Mouse (Mus musculus): ENCODE measurements around the gene Slc25a43. TPM values are rescaled to one million over a fixed set of nuclear protein-coding genes. Genes with fewer than 3 reads are reported as not detected.
"Not testable (repeated sequence)": the region's sequence is repeated elsewhere in the genome, so short reads cannot be mapped to it uniquely, and the experiment has no call there.

Gene Slc25a43
- total RNA-seq, 2 experiments from 2014 or later, result 0.44 to 0.49 TPM

- DNase-seq, result no peak
- intact Hi-C loops (cut with DNase I), result no loop called here
Measured at GRCm38 (mm10) chrX:36772591-36772990, 29.1 kb downstream of the Slc25a43 start.

GRCm38 (mm10) chrX:36775520-36775919, 32.1 kb downstream of the Slc25a43 start:
- intact Hi-C loops (cut with DNase I), result no loop called here
- no peak for DNase-seq

- intact Hi-C loops (cut with DNase I), result no loop called here
- DNase-seq, result no peak
Measured at GRCm38 (mm10) chrX:36777694-36778093, 34.2 kb downstream of the Slc25a43 start.

- no peak for DNase-seq
- intact Hi-C loops (cut with DNase I), result no loop called here
Measured at GRCm38 (mm10) chrX:36789360-36789759, 45.9 kb downstream of the Slc25a43 start.

GRCm38 (mm10) chrX:36794571-36794970, 51.1 kb downstream of the Slc25a43 start:
- no peak for DNase-seq
- intact Hi-C loops (cut with DNase I), result loop anchor here (10.0 kb wide), 1 partner anchor 290 kb away; the partner anchor contains the start of gene Rpl39

GRCm38 (mm10) chrX:36795424-36796162, 52.1 kb downstream of the Slc25a43 start, which contains the start of gene Slc25a5:
Gene Slc25a5, plus strand, starts transcription at chrX:36795651.
- DNase-seq, result peak; percentile 77 to 81
- intact Hi-C loops (cut with DNase I), result loop anchor here (1.0 to 10.0 kb wide), 4 partner anchors 13 to 289 kb away; partner anchors contain the start of genes C330007P06Rik and Rpl39

- peak; percentile 84 to 85 for DNase-seq
- intact Hi-C loops (cut with DNase I), result loop anchor here (1.0 to 10.0 kb wide), 4 partner anchors 12 to 289 kb away; partner anchors contain the start of genes C330007P06Rik and Rpl39
Measured at GRCm38 (mm10) chrX:36796163-36796581, 52.7 kb downstream of the Slc25a43 start.

- not testable (repeated sequence) for DNase-seq
- intact Hi-C loops (cut with DNase I), result loop anchor here (1.0 to 10.0 kb wide), 4 partner anchors 12 to 288 kb away; partner anchors contain the start of genes C330007P06Rik and Rpl39
Measured at GRCm38 (mm10) chrX:36796734-36797133, 53.3 kb downstream of the Slc25a43 start.

GRCm38 (mm10) chrX:36799131-36799879, 55.8 kb downstream of the Slc25a43 start:
- no peak for DNase-seq
- intact Hi-C loops (cut with DNase I), result loop anchor here (5.0 to 10.0 kb wide), 2 partner anchors 37 to 285 kb away; partner anchors contain the start of gene Rpl39

- no peak for DNase-seq
- intact Hi-C loops (cut with DNase I), result no loop called here
Measured at GRCm38 (mm10) chrX:36803189-36803588, 59.7 kb downstream of the Slc25a43 start.

- DNase-seq, result peak; percentile 34 to 38
- intact Hi-C loops (cut with DNase I), result no loop called here
Measured at GRCm38 (mm10) chrX:36804196-36804595, 60.7 kb downstream of the Slc25a43 start.

- intact Hi-C loops (cut with DNase I), result no loop called here
- no peak for DNase-seq
Measured at GRCm38 (mm10) chrX:36805466-36806235, 62.2 kb downstream of the Slc25a43 start.

GRCm38 (mm10) chrX:36807360-36808317, 64.2 kb downstream of the Slc25a43 start:
- intact Hi-C loops (cut with DNase I), result loop anchor here (1.0 kb wide), 1 partner anchor 11 kb away; no protein-coding TSS in a partner anchor
- DNase-seq, result peak; percentile 86 to 87

GRCm38 (mm10) chrX:36808318-36808683, 64.8 kb downstream of the Slc25a43 start:
- intact Hi-C loops (cut with DNase I), result loop anchor here (1.0 kb wide), 1 partner anchor 12 kb away; no protein-coding TSS in a partner anchor
- no peak for DNase-seq

- intact Hi-C loops (cut with DNase I), result loop anchor here (10.0 kb wide), 1 partner anchor 167 kb away; the partner anchor contains the start of gene Akap17b
- DNase-seq, result no peak
Measured at GRCm38 (mm10) chrX:36811377-36811776, 67.9 kb downstream of the Slc25a43 start.

- intact Hi-C loops (cut with DNase I), result loop anchor here (10.0 kb wide), 1 partner anchor 169 kb away; the partner anchor contains the start of gene Akap17b
- no peak for DNase-seq
Measured at GRCm38 (mm10) chrX:36814161-36814836, 70.8 kb downstream of the Slc25a43 start.

GRCm38 (mm10) chrX:36815022-36815421, 71.6 kb downstream of the Slc25a43 start:
- intact Hi-C loops (cut with DNase I), result loop anchor here (10.0 kb wide), 1 partner anchor 170 kb away; the partner anchor contains the start of gene Akap17b
- no peak for DNase-seq

- intact Hi-C loops (cut with DNase I), result loop anchor here (10.0 kb wide), 1 partner anchor 171 kb away; the partner anchor contains the start of gene Akap17b
- DNase-seq, result no peak
Measured at GRCm38 (mm10) chrX:36815439-36815838, 72.0 kb downstream of the Slc25a43 start.

Measured in heart, postnatal 36 days (tissue).